Comparison of ENCODE assay signal across 13 mouse cellular contexts in genomic region chr11:79752717-79753480, GRCm38 (mm10).
DNase-seq lines count a peak whose midpoint lies in the region; ATAC-seq and TF ChIP-seq lines count a peak whose summit lies in the region.
"Had no signal": no experiment of that assay in that cellular context is flagged by ENCODE, and none has a peak within 500 bp of the region (broad histone marks: within the 10 kb centered on the region; RNA-seq: fewer than 3 reads in every experiment).

No protein-coding gene starts in this region.

- H3K4me3 ChIP-seq in gastrocnemius, adult 2 months: no peak overlapping the region
- no peak overlapping the region for H3K4me3 ChIP-seq in lung, embryonic 16.5 days (ENCODE audit: low read length)
- no peak overlapping the region for H3K4me3 ChIP-seq in liver, embryonic 16.5 days (ENCODE audit: low read depth, low read length)
- H3K4me3 ChIP-seq: forebrain, embryonic 12.5 days had no signal

- DNase-seq in gastrocnemius, adult 2 months: peak; percentile 10
- DNase-seq in gastrocnemius, postnatal 25 days: no peak
- no peak for DNase-seq in lung, postnatal 14 days
- peak; percentile 75 for DNase-seq in adrenal gland, postnatal 10 days
- DNase-seq in urinary bladder, adult 2 months (ENCODE audit: low spot score): no peak
- DNase-seq: cerebellum, adult 2 months; kidney, adult 18-20 months; left cerebral cortex, postnatal 4 days; thymus, postnatal 25 days had no signal

- H3K27me3 ChIP-seq in lung, embryonic 16.5 days (ENCODE audit: control insufficient read depth, insufficient read depth, low read depth, low read length): no peaks in the 10 kb centered on the region
- H3K27me3 ChIP-seq in liver, embryonic 16.5 days (ENCODE audit: control insufficient read depth, insufficient read depth, low read depth, low read length): no peaks in the 10 kb centered on the region
- H3K27me3 ChIP-seq: forebrain, embryonic 12.5 days had no signal

- no peak overlapping the region for H3K9ac ChIP-seq in lung, embryonic 16.5 days (ENCODE audit: low read length)
- no peak overlapping the region for H3K9ac ChIP-seq in liver, embryonic 16.5 days (ENCODE audit: low read depth, low read length)
- H3K9ac ChIP-seq: forebrain, embryonic 12.5 days had no signal

- peak; percentile 34; the same call in 1 of the 2 replicates for ATAC-seq in lung, embryonic 16.5 days (ENCODE audit: low read depth)
- peak; percentile 86 for ATAC-seq in liver, embryonic 16.5 days (ENCODE audit: low read depth)
- no peak for ATAC-seq in erythroid progenitor cell, adult 5-6 weeks (replicated peaks; ENCODE audit: low FRiP score, poor library complexity, severe bottlenecking)

- no peaks in the 10 kb centered on the region for H3K36me3 ChIP-seq in lung, embryonic 16.5 days (ENCODE audit: control insufficient read depth, insufficient read depth, low read length)
- H3K36me3 ChIP-seq in liver, embryonic 16.5 days (ENCODE audit: control insufficient read depth, insufficient read depth): no peaks in the 10 kb centered on the region
- H3K36me3 ChIP-seq: forebrain, embryonic 12.5 days had no signal

- H3K9me3 ChIP-seq in lung, embryonic 16.5 days (ENCODE audit: control insufficient read depth, low read length): no peaks in the 10 kb centered on the region
- no peaks in the 10 kb centered on the region for H3K9me3 ChIP-seq in liver, embryonic 16.5 days (replicated peaks; ENCODE audit: control insufficient read depth, low read length)
- H3K9me3 ChIP-seq: forebrain, embryonic 12.5 days had no signal

- H3K4me2 ChIP-seq in lung, embryonic 16.5 days (ENCODE audit: low read depth, low read length): no peak overlapping the region
- no peak overlapping the region for H3K4me2 ChIP-seq in liver, embryonic 16.5 days (ENCODE audit: low read depth, low read length)
- H3K4me2 ChIP-seq: forebrain, embryonic 12.5 days had no signal

- intact Hi-C loops in gastrocnemius, adult 2 months (cut with DNase I): no loop called here

- H3K27ac ChIP-seq in gastrocnemius, adult 2 months: no peak overlapping the region
- H3K27ac ChIP-seq in lung, embryonic 16.5 days (ENCODE audit: low read length): peak overlapping the region; percentile 54
- no peak overlapping the region for H3K27ac ChIP-seq in liver, embryonic 16.5 days (ENCODE audit: low read length)
- H3K27ac ChIP-seq: forebrain, embryonic 12.5 days had no signal

- peaks cover 14% of the 10 kb centered on the region for H3K4me1 ChIP-seq in lung, embryonic 16.5 days (replicated peaks; ENCODE audit: control insufficient read depth, insufficient read depth, low read length)
- peaks cover 5% of the 10 kb centered on the region for H3K4me1 ChIP-seq in liver, embryonic 16.5 days (ENCODE audit: control insufficient read depth, low read depth, low read length)

- no peak for TF ChIP-seq CTCF in gastrocnemius, adult 2 months (IDR thresholded peaks at IDR 0.05)

- WGBS in lung, embryonic 16.5 days: 46% methylated on average over 7 of the region's 7 CpGs
- WGBS in liver, embryonic 16.5 days (ENCODE audit: insufficient replicate concordance): 50% methylated on average over 7 of the region's 7 CpGs

Comparison
In these comparisons a context has a peak if more than half of its experiments do, and no peak if none do; other contexts are left out.
1. DNase-seq: peak in gastrocnemius, adult 2 months (single experiment) and adrenal gland, postnatal 10 days (single experiment); none in gastrocnemius, postnatal 25 days (single experiment), lung, postnatal 14 days (single experiment) and urinary bladder, adult 2 months (single experiment).